Mouse (Mus musculus): ENCODE measurements at regions not wholly inside any gene's neighbourhood (a gene's known extent, or its start where the extent isn't known, plus 50 kb on each side); places are given as distances from the start of the nearest gene placed in this dataset.

GRCm38 (mm10) chr1:128506551-128507313, 85.4 kb downstream of the Cxcr4 start:
- TF ChIP-seq POLR2A (IDR thresholded peaks at IDR 0.05; ENCODE audit: low read depth, low read length) (no peak), CTCF (conservative IDR thresholded peaks at IDR 0.05; ENCODE audit: insufficient read depth, insufficient read length, low read depth, low read length) (no peak)

All from kidney, adult 2 months (tissue).